Mouse (Mus musculus): ENCODE measurements at regions not wholly inside any gene's neighbourhood (a gene's known extent, or its start where the extent isn't known, plus 50 kb on each side); places are given as distances from the start of the nearest gene placed in this dataset.

DNA sequence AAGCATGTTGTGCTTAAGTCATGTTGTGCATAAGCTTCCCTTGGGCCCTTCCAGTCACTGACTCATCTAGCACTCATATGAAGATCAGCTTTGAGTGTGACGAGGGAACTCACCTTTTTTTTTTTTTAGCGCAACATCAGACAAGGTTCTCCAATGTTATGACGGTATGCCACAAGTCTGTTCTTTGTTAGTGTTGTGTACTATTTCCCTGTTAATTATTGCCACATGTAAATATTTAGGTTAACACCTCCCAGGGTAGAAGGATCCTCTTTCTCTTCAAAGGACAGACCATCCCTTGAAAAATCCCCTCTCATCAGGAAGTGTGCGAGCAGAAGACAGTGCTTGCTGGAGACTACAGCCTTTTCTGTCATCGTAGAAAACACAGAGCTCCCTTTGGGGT lies 129.9 kb downstream of the Dusp6 start:
- TF ChIP-seq CTCF (IDR thresholded peaks at IDR 0.05; ENCODE audit: borderline replicate concordance, insufficient read depth, low read length) (no peak), POLR2A (IDR thresholded peaks at IDR 0.05; ENCODE audit: low read depth, low read length) (no peak)
